ENCODE assay signal across 28 mouse cellular contexts in genomic region chr3:154949551-154949950, GRCm38 (mm10).
"Had no signal": no experiment of that assay in that cellular context is flagged by ENCODE, and none has a peak within 500 bp of the region (broad histone marks: within the 10 kb centered on the region; RNA-seq: fewer than 3 reads in every experiment).

No protein-coding gene starts in this region.

- H3K9me3 ChIP-seq: embryonic facial prominence, embryonic 10.5 days; embryonic facial prominence, embryonic 12.5 days; embryonic facial prominence, embryonic 13.5 days; embryonic facial prominence, embryonic 15.5 days; forebrain, embryonic 10.5 days; forebrain, embryonic 12.5 days; forebrain, embryonic 13.5 days; forebrain, embryonic 15.5 days had no signal

- H3K4me3 ChIP-seq: embryonic facial prominence, embryonic 10.5 days; embryonic facial prominence, embryonic 12.5 days; embryonic facial prominence, embryonic 13.5 days; embryonic facial prominence, embryonic 15.5 days; erythroblast, embryonic 14.5 days; forebrain, embryonic 10.5 days; forebrain, embryonic 12.5 days; forebrain, embryonic 13.5 days; forebrain, embryonic 15.5 days; gastrocnemius, adult 2 months; heart, adult 2 months had no signal

- H3K36me3 ChIP-seq: embryonic facial prominence, embryonic 10.5 days; embryonic facial prominence, embryonic 12.5 days; embryonic facial prominence, embryonic 13.5 days; embryonic facial prominence, embryonic 15.5 days; forebrain, embryonic 10.5 days; forebrain, embryonic 12.5 days; forebrain, embryonic 15.5 days had no signal

- H3K4me2 ChIP-seq: embryonic facial prominence, embryonic 12.5 days; embryonic facial prominence, embryonic 13.5 days; embryonic facial prominence, embryonic 15.5 days; forebrain, embryonic 12.5 days; forebrain, embryonic 13.5 days; forebrain, embryonic 15.5 days had no signal

- ATAC-seq: forebrain, embryonic 13.5 days; forebrain, embryonic 14.5 days; forebrain, embryonic 15.5 days; forebrain, embryonic 16.5 days; forebrain, postnatal 0 days had no signal

- DNase-seq: cerebellum, adult 2 months; cerebellum, adult 8-10 months; cerebellum, adult 9-10 months; cerebellum, adult 9-11 months; cerebellum, postnatal 10 days; cerebellum, postnatal 14 days; cerebellum, postnatal 25 days; cerebellum, postnatal 36 days; embryo, embryonic 11 days; forebrain, postnatal 0 days; gastrocnemius, adult 2 months; gastrocnemius, postnatal 10 days; gastrocnemius, postnatal 14 days; gastrocnemius, postnatal 25 days; gastrocnemius, postnatal 36 days; heart, adult 18-20 months; heart, adult 2 months had no signal

- H3K9ac ChIP-seq: embryonic facial prominence, embryonic 12.5 days; embryonic facial prominence, embryonic 13.5 days; embryonic facial prominence, embryonic 15.5 days; forebrain, embryonic 12.5 days; forebrain, embryonic 13.5 days; forebrain, embryonic 15.5 days; forebrain, postnatal 0 days had no signal

- H3K4me1 ChIP-seq: embryonic facial prominence, embryonic 10.5 days; embryonic facial prominence, embryonic 12.5 days; embryonic facial prominence, embryonic 13.5 days; embryonic facial prominence, embryonic 15.5 days; forebrain, embryonic 12.5 days; forebrain, embryonic 15.5 days had no signal

- H3K27me3 ChIP-seq: embryonic facial prominence, embryonic 12.5 days; embryonic facial prominence, embryonic 13.5 days; embryonic facial prominence, embryonic 15.5 days; forebrain, embryonic 12.5 days; forebrain, embryonic 13.5 days; forebrain, embryonic 15.5 days had no signal

- H3K27ac ChIP-seq: embryonic facial prominence, embryonic 10.5 days; embryonic facial prominence, embryonic 12.5 days; embryonic facial prominence, embryonic 13.5 days; embryonic facial prominence, embryonic 15.5 days; forebrain, embryonic 10.5 days; forebrain, embryonic 12.5 days; forebrain, embryonic 13.5 days; forebrain, embryonic 15.5 days; gastrocnemius, adult 2 months; heart, adult 2 months had no signal
